23 mouse cellular contexts compared by ENCODE assay signal in genomic region chr3:98550832-98551231, GRCm38 (mm10). TPM values are rescaled to one million over a fixed set of nuclear protein-coding genes. Genes with fewer than 3 reads are reported as not detected.
A peak's percentile ranks its signal among the peaks of the same experiment; 100 is the strongest.
DNase-seq lines count a peak whose midpoint lies in the region; ATAC-seq and TF ChIP-seq lines count a peak whose summit lies in the region.
"Not testable (repeated sequence)": the region's sequence is repeated elsewhere in the genome, so short reads cannot be mapped to it uniquely, and the experiment has no call there.
"Had no signal": no experiment of that assay in that cellular context is flagged by ENCODE, and none has a peak within 500 bp of the region (broad histone marks: within the 10 kb centered on the region; RNA-seq: fewer than 3 reads in every experiment).

No protein-coding gene starts in this region.

- not testable (repeated sequence) for H3K4me3 ChIP-seq in midbrain, embryonic 15.5 days

- not testable (repeated sequence) for H3K27ac ChIP-seq in midbrain, embryonic 15.5 days

- not testable (repeated sequence) for TF ChIP-seq CTCF in Patski (IDR thresholded peaks at IDR 0.05)

- not testable (repeated sequence) for H3K4me2 ChIP-seq in midbrain, embryonic 15.5 days

- in situ Hi-C loops in Patski (cut with MboI; ENCODE audit: low pct_unique_long_range_greater_than_20kb) = not testable (repeated sequence)

- not testable (repeated sequence) for H3K9ac ChIP-seq in midbrain, embryonic 15.5 days

- H3K36me3 ChIP-seq in midbrain, embryonic 15.5 days (replicated peaks) = not testable (repeated sequence)

- no CpG with 5 or more reads among the region's 1 CpGs for WGBS in midbrain, embryonic 15.5 days

- CTCF ChIA-PET in Patski (lab: Charles Lee) = not testable (repeated sequence)

- ATAC-seq in Patski = peak; percentile 11
- peak; percentile 50 for ATAC-seq in common myeloid progenitor, adult 5-6 weeks (replicated peaks; ENCODE audit: low read depth, poor library complexity, severe bottlenecking)
- peak; percentile 63 for ATAC-seq in granulocyte monocyte progenitor cell, adult 5-6 weeks (replicated peaks; ENCODE audit: poor library complexity, severe bottlenecking)
- ATAC-seq in hematopoietic stem cell, adult 5-6 weeks (replicated peaks in 1 of 2; ENCODE audit: insufficient read depth in 1 of 2, low FRiP score in 2 of 2, low TSS enrichment in 1 of 2, low read depth in 1 of 2, poor library complexity in 2 of 2, severe bottlenecking in 2 of 2) = peak; percentile 25 to 43; a peak in 3 of 4 replicates
- peak; percentile 40 for ATAC-seq in megakaryocyte, adult 5-6 weeks (ENCODE audit: poor library complexity, severe bottlenecking)
- peak; percentile 58 for ATAC-seq in megakaryocyte progenitor cell, adult 5-6 weeks (replicated peaks; ENCODE audit: poor library complexity)
- ATAC-seq in midbrain, embryonic 15.5 days (replicated peaks) = 0 out of 2 replicates have a peak, but pooled peaks have one; percentile 11

- H3K9me3 ChIP-seq in midbrain, embryonic 15.5 days = not testable (repeated sequence)

- POLR2A ChIA-PET in Patski (lab: Charles Lee) = not testable (repeated sequence)

- H3K27me3 ChIP-seq in Patski; midbrain, embryonic 15.5 days (replicated peaks): not testable (repeated sequence)

- not testable (repeated sequence) for H3K4me1 ChIP-seq in midbrain, embryonic 15.5 days

- not testable (repeated sequence) for DNase-seq in Patski (ENCODE audit: low read depth, low spot score)

RNA-seq across cellular contexts. Expression of gene Gm10681, which starts 37.8 kb away (rescaled TPM):
- 0.08 TPM for polyA plus RNA-seq in Patski (2021)
- total RNA-seq in common myeloid progenitor, adult 5-6 weeks (2017) = not detected in 2 replicates
- total RNA-seq in granulocyte monocyte progenitor cell, adult 5-6 weeks (2014; fragmentation: Nextera tagmentation) = not detected in 2 replicates
- not detected in 2 replicates for total RNA-seq in granulocyte monocyte progenitor cell, adult 5-6 weeks (2017)
- not detected in 2 replicates for total RNA-seq in hematopoietic stem cell, adult 5-6 weeks (2017)
- not detected in 2 replicates for total RNA-seq in megakaryocyte, adult 5-6 weeks (2015)
- not detected in 2 replicates for total RNA-seq in megakaryocyte, adult 5-6 weeks (2017)
- total RNA-seq in megakaryocyte progenitor cell, adult 5-6 weeks (2015) = not detected in 2 replicates
- not detected in 2 replicates for total RNA-seq in megakaryocyte progenitor cell, adult 5-6 weeks (2017)
- polyA plus RNA-seq in midbrain, embryonic 15.5 days (2015; fragmentation: Nextera tagmentation; extraction: Ambion mirVana) = not detected in 2 replicates
- total RNA-seq: adrenal gland, adult 18-20 months; adrenal gland, adult 2 months; adrenal gland, adult 8-10 months; adrenal gland, postnatal 25 days; adrenal gland, postnatal 36 days; CH12.LX; ES-E14; MEL had no signal
- polyA plus RNA-seq: activated CD4-positive, CD25-positive, alpha-beta regulatory T cell, adult 4 months; adrenal gland, adult 2 months; brain, embryonic 14.5 days; C2C12; CD4-positive, CD25-positive, alpha-beta regulatory T cell, adult 4 months; cerebellum, adult 2 months; G1E had no signal

RNA-seq across cellular contexts. Expression of gene Hsd3b4, which starts 40.5 kb away (rescaled TPM):
- polyA plus RNA-seq in Patski (2021) = 0.08 TPM
- total RNA-seq in common myeloid progenitor, adult 5-6 weeks (2017) = not detected in 2 replicates
- not detected in 2 replicates for total RNA-seq in granulocyte monocyte progenitor cell, adult 5-6 weeks (2014; fragmentation: Nextera tagmentation)
- not detected in 2 replicates for total RNA-seq in granulocyte monocyte progenitor cell, adult 5-6 weeks (2017)
- not detected in 2 replicates for total RNA-seq in hematopoietic stem cell, adult 5-6 weeks (2017)
- total RNA-seq in megakaryocyte, adult 5-6 weeks (2015) = not detected in 2 replicates
- not detected in 2 replicates for total RNA-seq in megakaryocyte, adult 5-6 weeks (2017)
- not detected in 2 replicates for total RNA-seq in megakaryocyte progenitor cell, adult 5-6 weeks (2015)
- not detected in 2 replicates for total RNA-seq in megakaryocyte progenitor cell, adult 5-6 weeks (2017)
- polyA plus RNA-seq in midbrain, embryonic 15.5 days (2015; fragmentation: Nextera tagmentation; extraction: Ambion mirVana) = not detected in 2 replicates
- total RNA-seq: adrenal gland, adult 18-20 months; adrenal gland, adult 2 months; adrenal gland, adult 8-10 months; adrenal gland, postnatal 10 days; adrenal gland, postnatal 14 days; adrenal gland, postnatal 25 days; adrenal gland, postnatal 36 days; CH12.LX; ES-E14; MEL had no signal
- polyA plus RNA-seq: activated CD4-positive, CD25-positive, alpha-beta regulatory T cell, adult 4 months; adrenal gland, adult 2 months; brain, embryonic 14.5 days; C2C12; CD4-positive, CD25-positive, alpha-beta regulatory T cell, adult 4 months; cerebellum, adult 2 months; G1E had no signal

Comparison
In these comparisons a context has a peak if more than half of its experiments do, and no peak if none do; other contexts are left out.
1. ATAC-seq: peak in every context shown above with its lines; median percentile 63 in granulocyte monocyte progenitor cell, adult 5-6 weeks; 58 in megakaryocyte progenitor cell, adult 5-6 weeks; 50 in common myeloid progenitor, adult 5-6 weeks; 40 in megakaryocyte, adult 5-6 weeks; 34 in hematopoietic stem cell, adult 5-6 weeks; 11 in Patski; 11 in midbrain, embryonic 15.5 days.